Mouse (Mus musculus): ENCODE data around the gene Gja1.

- peak; percentile 96 for TF ChIP-seq CTCF (conservative IDR thresholded peaks at IDR 0.05; ENCODE audit: insufficient read depth, insufficient read length, low read depth, low read length)
- TF ChIP-seq POLR2A (IDR thresholded peaks at IDR 0.05; ENCODE audit: low read depth, low read length): no peak
Measured at GRCm38 (mm10) chr10:56338851-56339489, 38.2 kb upstream of the Gja1 start.
